Comparison of ENCODE assay signal across 12 mouse cellular contexts in genomic region chr2:11192281-11193098, GRCm38 (mm10). TPM values are rescaled to one million over a fixed set of nuclear protein-coding genes. Genes with fewer than 3 reads are reported as not detected.
DNase-seq lines count a peak whose midpoint lies in the region; ATAC-seq and TF ChIP-seq lines count a peak whose summit lies in the region.
"Had no signal": no experiment of that assay in that cellular context is flagged by ENCODE, and none has a peak within 500 bp of the region (broad histone marks: within the 10 kb centered on the region; RNA-seq: fewer than 3 reads in every experiment).

No protein-coding gene starts in this region.

- no peaks in the 10 kb centered on the region for H3K4me1 ChIP-seq in lung, embryonic 16.5 days (replicated peaks; ENCODE audit: control insufficient read depth, insufficient read depth, low read length)
- H3K4me1 ChIP-seq in embryonic facial prominence, embryonic 15.5 days = no peaks in the 10 kb centered on the region
- H3K4me1 ChIP-seq in small intestine, adult 2 months (ENCODE audit: control insufficient read depth, insufficient read depth, insufficient read length, low read length) = peaks cover 6% of the 10 kb centered on the region; the same call in 1 of the 2 replicates
- no peaks in the 10 kb centered on the region for H3K4me1 ChIP-seq in heart, embryonic 10.5 days
- H3K4me1 ChIP-seq: forebrain, embryonic 12.5 days had no signal

- peak overlapping the region; percentile 5; the same call in 1 of the 2 replicates for H3K4me3 ChIP-seq in lung, embryonic 16.5 days (ENCODE audit: low read length)
- no peak overlapping the region for H3K4me3 ChIP-seq in embryonic facial prominence, embryonic 15.5 days (replicated peaks)
- H3K4me3 ChIP-seq in small intestine, adult 2 months (ENCODE audit: low read depth, low read length) = peak overlapping the region; percentile 38; the same call in 1 of the 2 replicates
- no peak overlapping the region for H3K4me3 ChIP-seq in heart, embryonic 10.5 days
- H3K4me3 ChIP-seq: forebrain, embryonic 12.5 days had no signal

- WGBS in lung, embryonic 16.5 days = 41% methylated on average over 12 of the region's 12 CpGs
- 60% methylated on average over 12 of the region's 12 CpGs for WGBS in embryonic facial prominence, embryonic 15.5 days
- 29% methylated on average over 12 of the region's 12 CpGs for WGBS in small intestine, adult 2 months
- 69% methylated on average over 12 of the region's 12 CpGs for WGBS in heart, embryonic 10.5 days

- no peak for ATAC-seq in lung, embryonic 16.5 days (ENCODE audit: low read depth)
- ATAC-seq in embryonic facial prominence, embryonic 15.5 days (ENCODE audit: insufficient number of reproducible peaks, low FRiP score, low TSS enrichment, low read depth) = no peak
- ATAC-seq: hindbrain, postnatal 0 days; Patski had no signal

- TF ChIP-seq CTCF in small intestine, adult 2 months (IDR thresholded peaks at IDR 0.05; ENCODE audit: extremely low read depth, insufficient read length, insufficient replicate concordance, low read depth, low read length) = no peak

- intact Hi-C loops in left cerebral cortex, postnatal 36 days (cut with DNase I) = no loop called here

- no peak for DNase-seq in lung, postnatal 4 days
- peak; percentile 35 to 51 for DNase-seq in kidney, postnatal 36 days
- DNase-seq in left cerebral cortex, postnatal 36 days (ENCODE audit: low spot score in 2 of 2) = no peak
- no peak for DNase-seq in urinary bladder, postnatal 36 days (ENCODE audit: low spot score in 2 of 2)
- no peak for DNase-seq in heart, embryonic 10.5 days (ENCODE audit: low spot score)
- DNase-seq: lung, embryonic 14.5 days had no signal

- H3K9ac ChIP-seq in lung, embryonic 16.5 days (ENCODE audit: low read length) = no peak overlapping the region
- no peak overlapping the region for H3K9ac ChIP-seq in embryonic facial prominence, embryonic 15.5 days
- H3K9ac ChIP-seq: forebrain, embryonic 12.5 days; lung, embryonic 14.5 days had no signal

- H3K4me2 ChIP-seq in lung, embryonic 16.5 days (ENCODE audit: low read depth, low read length) = peak overlapping the region; percentile 34
- 0 out of 2 replicates have a peak overlapping the region, but pooled peaks have one; percentile 6 for H3K4me2 ChIP-seq in embryonic facial prominence, embryonic 15.5 days (replicated peaks)
- H3K4me2 ChIP-seq: forebrain, embryonic 12.5 days; lung, embryonic 14.5 days had no signal

- TF ChIP-seq POLR2A in small intestine, adult 2 months (IDR thresholded peaks at IDR 0.05; ENCODE audit: low read depth, low read length) = no peak

- H3K36me3 ChIP-seq in lung, embryonic 16.5 days (ENCODE audit: control insufficient read depth, insufficient read depth, low read length) = no peaks in the 10 kb centered on the region
- H3K36me3 ChIP-seq in embryonic facial prominence, embryonic 15.5 days = no peaks in the 10 kb centered on the region
- H3K36me3 ChIP-seq in small intestine, adult 2 months (ENCODE audit: control insufficient read depth, insufficient read depth, low read length) = no peaks in the 10 kb centered on the region
- no peaks in the 10 kb centered on the region for H3K36me3 ChIP-seq in heart, embryonic 10.5 days
- H3K36me3 ChIP-seq: forebrain, embryonic 12.5 days had no signal

- no peaks in the 10 kb centered on the region for H3K9me3 ChIP-seq in lung, embryonic 16.5 days (ENCODE audit: control insufficient read depth, low read length)
- H3K9me3 ChIP-seq in embryonic facial prominence, embryonic 15.5 days (replicated peaks) = no peaks in the 10 kb centered on the region
- H3K9me3 ChIP-seq in heart, embryonic 10.5 days = no peaks in the 10 kb centered on the region
- H3K9me3 ChIP-seq: forebrain, embryonic 12.5 days had no signal

- no peaks in the 10 kb centered on the region for H3K27me3 ChIP-seq in lung, embryonic 16.5 days (ENCODE audit: control insufficient read depth, insufficient read depth, low read depth, low read length)
- no peaks in the 10 kb centered on the region for H3K27me3 ChIP-seq in embryonic facial prominence, embryonic 15.5 days
- H3K27me3 ChIP-seq in small intestine, adult 2 months (ENCODE audit: control insufficient read depth, insufficient read depth, low read length) = no peaks in the 10 kb centered on the region
- H3K27me3 ChIP-seq in heart, embryonic 10.5 days (ENCODE audit: insufficient read depth, poor library complexity, severe bottlenecking) = no peaks in the 10 kb centered on the region
- H3K27me3 ChIP-seq: forebrain, embryonic 12.5 days; Patski had no signal

- H3K27ac ChIP-seq in lung, embryonic 16.5 days (ENCODE audit: low read length) = no peak overlapping the region
- H3K27ac ChIP-seq in embryonic facial prominence, embryonic 15.5 days (replicated peaks) = no peak overlapping the region
- peak overlapping the region; percentile 84 for H3K27ac ChIP-seq in small intestine, adult 2 months (ENCODE audit: insufficient read depth, low read depth, low read length)
- no peak overlapping the region for H3K27ac ChIP-seq in heart, embryonic 10.5 days
- H3K27ac ChIP-seq: forebrain, embryonic 12.5 days; hindbrain, postnatal 0 days had no signal

RNA-seq across cellular contexts. Expression of gene Prkcq, which starts 20.6 kb away (rescaled TPM):
- 2.4 and 2.8 TPM in 2 replicates for polyA plus RNA-seq in lung, embryonic 16.5 days (2015; fragmentation: Nextera tagmentation; extraction: Ambion mirVana)
- polyA plus RNA-seq in embryonic facial prominence, embryonic 15.5 days (2015; fragmentation: Nextera tagmentation; extraction: Ambion mirVana) = 6.9 and 7.1 TPM in 2 replicates
- 1.0 and 1.1 TPM in 2 replicates for polyA plus RNA-seq in small intestine, adult 2 months (2012; rRNA removed)
- total RNA-seq in left cerebral cortex, postnatal 36 days (2021) = 1 to 10 TPM; 8.1 to 9.5 TPM
- 1.3 and 2.1 TPM in 2 replicates for polyA plus RNA-seq in heart, embryonic 10.5 days (2016; fragmentation: Nextera tagmentation; extraction: Ambion mirVana)

Comparison
In these comparisons a context has a peak if more than half of its experiments do, and no peak if none do; other contexts are left out.
1. H3K4me3 ChIP-seq: peak in lung, embryonic 16.5 days (single experiment) and small intestine, adult 2 months (single experiment); none in embryonic facial prominence, embryonic 15.5 days (single experiment) and heart, embryonic 10.5 days (single experiment).
2. DNase-seq: peak in kidney, postnatal 36 days (2 of 2); none in lung, postnatal 4 days (0 of 2), left cerebral cortex, postnatal 36 days (0 of 2), urinary bladder, postnatal 36 days (0 of 2) and heart, embryonic 10.5 days (single experiment).